Mouse (Mus musculus): Measurements from ENCODE around the gene Klre1. TPM values are rescaled to one million over a fixed set of nuclear protein-coding genes. Genes with fewer than 3 reads are reported as not detected.

The Klre1 gene
- total RNA-seq (2022), result under 1 TPM in 2 of 4 experiments, not detected in 2; 0.22 to 0.44 TPM

DNA sequence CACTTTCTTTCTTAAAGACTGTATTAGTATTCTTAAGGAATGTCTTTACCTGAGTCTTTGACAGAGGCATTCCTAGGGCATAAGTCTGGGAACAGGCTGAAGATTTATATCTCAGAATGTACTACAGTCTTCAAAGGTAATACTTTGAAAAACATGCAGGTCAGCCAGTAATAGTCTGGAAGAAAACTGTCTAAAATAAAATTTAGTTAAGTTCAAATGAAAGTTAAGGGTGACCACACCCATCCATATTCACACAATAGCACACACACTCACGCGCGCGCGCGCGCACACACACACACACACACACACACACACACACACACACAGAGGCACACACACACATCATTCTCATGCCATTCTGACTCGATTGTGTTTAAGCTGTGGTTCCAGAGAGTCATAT, at the start of gene Klre1:
Gene Klre1 (plus strand): TSS at position 301 of the 400 bp plus-strand sequence.
- DNase-seq, result no peak

- DNase-seq, result no peak
These were observed 48.1 kb upstream of the Klre1 start for GRCm38 (mm10) chr6:129529605-129530004.

- DNase-seq, result no peak
These were observed 47.4 kb upstream of the Klre1 start for GRCm38 (mm10) chr6:129530261-129530660.

DNA sequence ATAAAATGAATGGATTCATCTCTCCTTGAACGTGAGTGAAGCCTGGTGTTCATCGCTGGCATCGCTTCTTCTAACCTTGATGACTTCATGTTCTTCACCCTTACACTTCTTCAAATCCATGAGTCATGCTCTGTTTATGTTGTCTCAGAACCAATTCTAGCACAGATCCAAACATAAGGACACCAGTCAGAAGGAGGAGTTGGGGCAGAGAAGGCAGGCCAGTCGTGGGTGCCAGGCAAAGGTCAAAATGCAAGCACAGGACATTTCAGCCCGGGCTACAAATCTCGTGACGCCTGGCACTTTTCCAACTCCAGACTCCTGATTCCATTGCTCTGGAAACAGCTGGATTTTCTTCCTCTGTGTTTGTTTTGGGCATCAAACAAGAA, 45.2 kb upstream of the Klre1 start:
- DNase-seq, result peak; percentile 79

- DNase-seq, result peak; percentile 82
These were observed 44.5 kb upstream of the Klre1 start, which contains the start of gene Gabarapl1 for GRCm38 (mm10) chr6:129532942-129533860. Gabarapl1 (plus strand) TSS chr6:129533160.

DNA sequence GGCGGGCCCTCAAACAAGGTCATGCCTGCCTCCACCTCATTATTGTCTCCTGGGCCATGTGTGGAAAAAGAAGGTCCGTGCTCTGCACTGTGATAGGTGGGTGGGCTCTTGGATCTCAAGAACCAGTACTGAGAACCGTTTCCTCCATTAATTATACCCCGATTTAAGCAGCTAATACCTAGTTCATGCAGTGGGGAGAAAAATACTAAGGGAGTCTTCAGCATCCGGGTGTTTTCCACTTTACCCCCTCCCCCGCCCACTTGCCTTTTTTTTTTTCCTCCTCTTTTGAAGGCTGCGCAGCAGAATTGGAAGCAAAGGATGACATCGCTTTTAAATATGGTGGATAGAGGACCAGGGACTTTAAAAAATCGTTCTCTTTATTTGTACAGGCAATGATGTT, 43.6 kb upstream of the Klre1 start:
- DNase-seq, result no peak

DNA sequence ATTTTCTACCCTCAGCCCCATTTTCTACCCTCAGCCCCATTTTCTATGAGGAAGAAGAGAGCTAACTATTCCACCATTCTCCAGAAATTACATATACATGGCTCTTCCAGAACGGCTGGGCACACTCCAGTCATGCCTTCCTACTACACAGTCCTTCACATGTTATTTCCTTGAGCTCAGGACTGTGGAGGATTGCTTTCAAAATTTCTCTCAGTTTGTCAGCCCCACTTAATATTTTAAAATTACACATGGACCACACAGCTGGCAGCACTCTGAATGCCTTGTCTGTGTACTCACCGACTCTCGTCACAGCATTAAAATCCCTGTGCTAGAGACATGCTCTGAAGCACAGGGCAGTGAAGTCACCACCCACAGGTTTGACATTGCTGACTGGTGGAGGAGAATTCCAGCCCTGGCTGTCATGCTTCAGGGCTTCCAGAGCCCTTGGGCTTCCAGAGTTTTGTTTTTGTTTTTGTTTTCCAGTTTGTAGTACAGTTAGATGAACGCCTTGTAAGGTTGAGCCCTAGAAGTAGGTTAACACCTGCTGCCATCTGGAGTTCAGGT, 43.0 kb upstream of the Klre1 start:
- DNase-seq, result no peak

DNA sequence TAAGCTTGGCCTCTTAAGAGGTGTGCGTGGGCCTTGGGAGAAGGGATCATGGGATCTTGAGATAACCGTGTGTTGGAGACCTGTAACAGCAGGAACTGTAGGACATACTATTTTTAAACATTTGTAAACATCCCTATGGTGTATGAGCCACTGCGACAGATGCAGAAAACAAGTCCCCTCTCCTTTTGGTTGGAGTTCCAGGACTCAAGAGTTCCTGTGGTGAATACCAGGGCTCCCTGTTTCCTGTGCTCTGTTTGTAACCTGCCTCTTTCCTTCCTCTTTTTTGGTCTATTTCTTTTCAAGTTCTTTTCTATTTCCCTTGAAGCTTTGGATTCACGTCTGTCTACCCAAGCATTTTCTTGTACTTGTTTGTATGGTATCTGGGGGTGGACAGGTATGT, 42.0 kb upstream of the Klre1 start:
- no peak for DNase-seq

GRCm38 (mm10) chr6:129538555-129538954, 39.1 kb upstream of the Klre1 start:
- no peak for DNase-seq

DNA sequence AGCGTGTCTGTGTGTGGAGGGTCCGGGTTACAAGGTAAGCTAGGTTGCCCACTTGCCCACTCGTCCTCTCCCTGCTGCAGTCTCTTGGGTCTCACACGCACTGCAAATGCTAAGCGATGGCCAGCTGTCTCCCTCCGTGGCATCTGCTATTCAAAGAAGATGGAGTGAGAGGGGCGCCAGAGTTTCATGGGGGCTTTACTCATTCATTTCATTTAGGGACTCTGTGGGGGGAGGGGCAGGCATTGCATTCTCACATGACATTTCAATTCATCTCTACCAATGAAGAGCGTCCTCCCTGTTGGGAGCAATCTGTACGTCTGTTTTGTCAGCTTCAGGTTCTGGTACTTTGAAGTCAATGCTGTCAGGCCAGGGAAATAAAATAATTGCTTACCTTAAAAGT, 35.8 kb upstream of the Klre1 start:
- no peak for DNase-seq

DNA sequence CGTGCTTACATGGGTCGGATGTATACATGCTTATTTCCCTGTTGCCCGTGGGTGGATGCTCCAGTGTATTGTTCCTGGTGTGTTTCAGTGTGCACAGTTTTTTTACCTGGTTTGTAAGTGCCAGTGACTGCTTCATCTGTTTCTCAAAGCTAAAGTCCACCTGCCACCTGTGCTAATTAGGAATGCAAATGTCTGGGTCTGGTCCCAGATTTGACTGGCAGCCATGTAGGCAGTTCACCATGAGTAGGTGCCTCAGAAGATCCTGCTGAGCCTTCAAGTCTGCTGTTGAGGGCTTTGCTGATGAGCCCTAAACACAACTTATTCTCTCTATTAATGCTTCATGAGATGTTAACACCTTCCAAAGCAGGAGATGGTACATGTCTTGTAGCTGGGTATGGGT, 35.2 kb upstream of the Klre1 start:
- no peak for DNase-seq

GRCm38 (mm10) chr6:129543709-129544606, 33.7 kb upstream of the Klre1 start:
- DNase-seq, result no peak

- no peak for DNase-seq
These were observed 30.4 kb upstream of the Klre1 start for GRCm38 (mm10) chr6:129547277-129547676.

GRCm38 (mm10) chr6:129548009-129548408, 29.7 kb upstream of the Klre1 start:
- no peak for DNase-seq

DNA sequence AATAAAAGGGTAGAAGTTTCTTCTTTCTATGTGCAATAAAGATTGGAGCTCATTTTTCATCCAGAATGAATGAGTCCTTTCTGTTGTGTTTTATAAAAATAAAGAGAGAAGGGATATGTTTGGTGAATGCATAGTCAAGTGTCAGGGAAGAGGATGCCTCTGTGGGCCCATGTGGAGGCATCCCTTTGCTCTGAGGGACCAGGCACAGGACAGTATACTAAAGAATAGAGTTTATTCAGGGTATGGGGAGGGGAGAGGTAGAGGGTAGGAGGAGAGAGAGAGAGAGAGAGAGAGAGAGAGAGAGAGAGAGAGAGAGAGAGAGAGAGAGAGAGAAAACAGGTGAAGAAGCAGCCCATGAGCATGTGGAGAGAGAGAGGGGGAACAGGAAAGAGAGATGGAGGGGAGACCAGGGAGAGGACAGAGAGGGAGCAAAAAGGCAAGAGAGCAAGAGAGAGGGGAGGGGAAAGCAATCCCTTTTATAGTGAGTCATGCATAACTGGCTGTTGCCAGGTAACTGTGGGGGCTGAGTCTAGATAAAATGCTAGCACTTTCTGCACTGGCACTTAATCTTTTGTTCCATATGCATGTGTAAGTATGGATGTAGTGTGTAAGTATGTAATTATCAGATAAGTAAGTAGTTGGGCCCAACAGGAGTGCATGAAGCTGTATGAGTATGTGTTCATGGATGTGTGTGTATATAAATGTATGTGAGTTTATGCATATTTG, 20.2 kb upstream of the Klre1 start:
- no peak for DNase-seq

GRCm38 (mm10) chr6:129558946-129559640, 18.6 kb upstream of the Klre1 start:
- DNase-seq, result no peak

DNA sequence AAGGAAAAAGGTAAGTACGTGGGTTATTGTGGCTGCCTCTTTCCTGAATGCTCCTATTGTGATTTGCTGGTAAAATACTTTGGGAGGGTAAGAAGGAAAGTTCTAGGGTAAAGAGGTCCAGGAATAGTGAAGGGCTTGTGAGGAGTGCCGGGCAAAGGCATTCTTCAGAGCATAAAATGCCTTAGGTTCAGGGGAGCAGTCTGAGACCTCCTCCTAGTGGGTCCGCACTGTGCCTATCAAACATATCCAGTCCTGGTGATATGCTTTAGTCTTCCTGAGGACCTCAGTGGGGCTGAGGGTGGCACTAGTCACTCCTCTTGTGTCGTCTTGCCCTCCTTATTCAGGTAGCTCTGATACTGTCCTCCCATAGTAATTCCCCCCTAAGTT, 18.1 kb upstream of the Klre1 start:
- DNase-seq, result no peak

DNA sequence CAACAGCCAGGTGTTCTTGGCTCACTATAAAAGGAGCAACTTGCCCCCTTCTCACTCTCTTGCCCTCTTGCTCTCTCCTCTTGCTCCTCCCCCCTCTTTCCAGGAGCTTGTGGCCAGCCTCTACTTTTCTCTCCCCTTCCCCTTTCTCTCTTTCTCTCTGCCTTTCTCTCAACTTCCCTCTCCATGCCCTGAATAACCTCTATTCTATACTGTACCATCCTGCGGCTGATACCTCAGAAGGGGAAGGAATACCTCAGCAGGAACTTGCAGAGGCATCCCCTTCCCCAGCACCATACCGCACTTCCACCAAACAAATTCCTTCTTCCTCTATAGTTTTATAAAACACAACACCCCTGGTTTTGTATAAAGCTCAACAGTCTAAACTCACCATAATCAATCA, 12.4 kb upstream of the Klre1 start:
- DNase-seq, result no peak

DNA sequence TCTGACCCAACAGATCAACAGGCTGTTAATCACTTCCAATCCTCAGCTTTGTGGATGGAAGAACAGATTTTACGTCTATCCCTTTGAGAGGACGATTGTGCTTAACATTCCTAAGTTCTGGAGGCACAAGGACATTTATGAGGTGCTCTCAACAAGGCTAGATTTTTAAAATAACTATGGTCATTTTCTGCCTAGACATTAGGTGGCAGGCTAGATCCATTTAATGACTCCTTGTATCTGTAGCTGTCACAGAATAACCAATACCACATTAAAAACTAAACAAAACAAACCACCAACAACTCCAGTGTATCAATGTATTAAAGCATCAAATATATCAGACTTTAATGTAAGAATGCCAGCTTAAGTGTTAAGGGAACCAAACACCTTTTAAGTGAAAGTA, 2.4 kb upstream of the Klre1 start:
- no peak for DNase-seq

GRCm38 (mm10) chr6:129581274-129581673, 3.6 kb downstream of the Klre1 start:
- DNase-seq, result no peak

GRCm38 (mm10) chr6:129581896-129582295, 4.2 kb downstream of the Klre1 start:
- no peak for DNase-seq

DNA sequence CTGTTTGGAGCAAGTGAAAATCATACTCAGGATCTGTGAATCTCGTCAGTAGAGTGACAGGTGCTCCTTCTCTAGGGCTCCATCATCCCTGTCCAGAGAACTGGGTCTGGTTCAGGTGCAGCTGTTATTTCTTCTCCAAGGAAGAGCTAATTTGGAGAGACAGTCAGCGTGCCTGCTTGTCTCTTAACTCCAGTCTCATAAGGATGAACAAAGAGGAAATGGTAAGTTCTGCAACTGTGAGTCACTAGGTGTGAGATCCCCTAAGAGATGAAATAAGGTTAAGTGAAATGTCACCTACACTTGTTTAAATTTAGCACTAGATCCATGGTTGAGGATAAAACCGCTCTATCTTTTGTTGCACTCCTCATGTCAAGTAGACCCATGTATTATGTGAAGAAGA, 5.3 kb downstream of the Klre1 start:
- no peak for DNase-seq
